Mouse (Mus musculus) brain, embryonic 14.5 days (tissue): ENCODE results near the gene Naa25.

ENCODE experiments used
- CTCF ChIP-seq: fragments of 200-500 bp; IDR thresholded peaks from 2 replicates; pipeline ENCODE4 v1.5.1; 2012; ENCODE audit warnings: inconsistent platforms, mild to moderate bottlenecking, moderate library complexity, borderline replicate concordance; ENCODE audit not compliant: insufficient read depth, insufficient read length; ENCODE audit errors: extremely low read depth
- POLR2A ChIP-seq: fragments of 200-500 bp; IDR thresholded peaks from 2 replicates; pipeline ENCODE4 v1.6.1; 2012; ENCODE audit warnings: mild to moderate bottlenecking, inconsistent platforms, borderline replicate concordance; ENCODE audit not compliant: poor library complexity, insufficient read depth, insufficient read length, severe bottlenecking; ENCODE audit errors: extremely low read depth

DNA sequence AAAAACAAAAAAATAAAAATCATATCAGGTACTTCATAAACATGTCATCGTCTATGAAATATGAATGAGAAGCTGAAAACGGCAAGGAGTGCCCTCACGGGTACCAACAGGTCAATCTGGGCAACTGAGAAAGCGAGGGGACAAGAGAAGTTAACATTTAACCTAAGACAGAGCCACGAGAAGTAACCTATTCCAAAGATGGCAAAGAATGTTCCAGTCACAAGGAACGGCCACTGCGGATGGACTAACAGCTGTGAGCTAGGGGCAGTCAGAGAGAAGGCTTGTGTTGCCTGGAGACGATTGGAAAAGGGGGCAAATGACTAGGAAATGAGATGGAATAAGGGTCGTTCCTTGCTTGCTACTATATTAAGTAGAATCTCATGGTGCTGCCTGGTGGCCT, 52.7 kb downstream of the Naa25 start:
- no peak for TF ChIP-seq CTCF
- no peak for TF ChIP-seq POLR2A
